Mouse (Mus musculus): ENCODE measurements around the gene Orc3. TPM values are rescaled to one million over a fixed set of nuclear protein-coding genes. Genes with fewer than 3 reads are reported as not detected.

Orc3 gene
- total and polyA plus RNA-seq, 3 experiments = 48.0 to 74.2 TPM; not detected in 1

DNA sequence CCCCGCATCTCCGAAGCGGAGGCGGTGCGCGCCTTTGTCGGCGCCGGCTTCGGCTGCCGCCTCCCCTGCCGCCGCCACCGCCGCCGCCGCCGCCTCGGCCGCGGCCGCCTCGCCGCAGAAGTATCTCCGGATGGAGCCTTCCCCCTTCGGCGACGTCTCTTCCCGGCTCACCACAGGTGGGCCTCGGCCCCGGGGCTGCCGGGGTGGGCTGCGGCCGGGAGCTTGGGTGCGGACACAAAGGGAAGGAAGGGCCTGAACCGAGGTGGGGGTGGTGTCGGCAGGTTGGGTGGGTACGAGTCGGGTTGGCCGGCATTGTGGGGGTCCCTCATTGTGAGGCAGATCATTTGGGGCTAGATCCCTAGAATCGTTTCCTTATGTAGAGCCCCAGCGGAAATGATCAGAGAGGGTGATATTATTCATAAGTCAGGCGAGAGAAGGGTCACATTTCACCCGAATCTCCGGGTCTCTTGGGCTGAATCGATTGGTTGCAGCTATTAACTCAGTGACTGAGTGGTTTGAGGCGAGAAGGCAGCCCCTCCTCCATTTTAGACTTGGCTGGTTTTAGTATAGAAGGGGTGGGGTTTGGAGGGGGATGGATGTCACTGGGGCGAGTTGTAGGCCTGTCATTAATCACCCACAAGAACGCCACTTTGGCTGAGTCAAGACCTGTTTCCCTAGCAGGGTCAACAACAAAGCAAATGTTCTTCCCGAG, 63.5 kb downstream of the Orc3 start (continued):
- TF ChIP-seq POLR2AphosphoS5 (IDR thresholded peaks at IDR 0.05; ENCODE audit: borderline replicate concordance, low read depth, low read length) (no peak), MAZ (IDR thresholded peaks at IDR 0.05; ENCODE audit: low read depth, low read length) (no peak), UBTF (IDR thresholded peaks at IDR 0.05; ENCODE audit: borderline replicate concordance, insufficient read depth, low read depth, low read length) (no peak), POLR2A (IDR thresholded peaks at IDR 0.05; ENCODE audit: control insufficient read depth in 1 of 2, insufficient read depth in 1 of 2, low read depth in 1 of 2, low read length in 2 of 2, poor library complexity in 1 of 2) (peak; percentile 33 to 63; a peak in 2 of 4 replicates), BHLHE40 (IDR thresholded peaks at IDR 0.05; ENCODE audit: borderline replicate concordance, low read depth, low read length) (no peak), MAFK (IDR thresholded peaks at IDR 0.05; ENCODE audit: borderline replicate concordance, low read depth, low read length) (no peak), GATA1 (IDR thresholded peaks at IDR 0.05; ENCODE audit: low read depth, low read length) (no peak), NRF1 (IDR thresholded peaks at IDR 0.05; ENCODE audit: insufficient read depth, low read depth, low read length, poor library complexity, severe bottlenecking) (no peak), TAL1 (IDR thresholded peaks at IDR 0.05; ENCODE audit: low read length) (no peak), TBP (IDR thresholded peaks at IDR 0.05; ENCODE audit: low read depth, low read length) (peak; percentile 91), ZNF384 (IDR thresholded peaks at IDR 0.05; ENCODE audit: low read depth, low read length) (no peak)

DNA sequence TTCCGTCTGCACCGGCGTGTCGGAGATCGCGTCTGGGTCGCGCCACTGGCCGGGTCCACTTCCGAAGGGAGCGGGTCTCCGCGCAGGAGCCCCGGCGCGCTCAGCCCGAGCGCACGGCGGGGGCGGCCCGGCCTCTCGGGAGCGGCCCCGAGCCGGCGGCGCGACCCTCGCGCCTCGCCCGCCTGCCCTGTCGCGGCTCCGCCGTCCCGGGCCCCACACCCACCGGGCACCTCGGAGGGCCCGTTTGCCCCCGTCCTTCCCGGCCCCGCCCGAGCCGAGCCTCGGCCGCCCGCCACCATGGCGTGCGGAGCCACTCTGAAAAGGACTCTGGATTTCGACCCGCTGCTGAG, 64.0 kb downstream of the Orc3 start, which contains the start of gene Akirin2:
Gene Akirin2 (plus strand): TSS at position 190 of the 350 bp plus-strand sequence.
- no peak for DNase-seq (ENCODE audit: low read depth, low spot score)
- no peaks in the 10 kb centered on the region for H3K9me3 ChIP-seq (replicated peaks; ENCODE audit: insufficient read depth, low read length)
- peak within 1 kb of the TSS; percentile 83 for H3K27ac ChIP-seq (ENCODE audit: control insufficient read depth, low read depth, low read length)
- H3K4me3 ChIP-seq (ENCODE audit: control insufficient read depth in 1 of 2, insufficient read depth in 1 of 2, low read depth in 2 of 2, low read length in 2 of 2) = peak within 1 kb of the TSS; percentile 73 to 80
- H3K4me1 ChIP-seq (ENCODE audit: control insufficient read depth in 1 of 2, insufficient read depth in 2 of 2, low read length in 2 of 2) = peaks cover 3 to 7% of the 10 kb centered on the region in 2 experiments; a peak in 2 of 4 replicates
- peak within 1 kb of the TSS; percentile 84 for H3K9ac ChIP-seq (ENCODE audit: control insufficient read depth, low read depth, low read length, poor library complexity, severe bottlenecking)
- H3K36me3 ChIP-seq (ENCODE audit: control insufficient read depth in 1 of 2, insufficient read depth in 2 of 2, low read length in 2 of 2) = peaks cover 7 to 25% of the 10 kb centered on the region in 2 experiments
- peaks cover 40% of the 10 kb centered on the region for H3K79me2 ChIP-seq (ENCODE audit: control insufficient read depth, insufficient read depth, low read length, poor library complexity)
- H3K27me3 ChIP-seq (ENCODE audit: control insufficient read depth in 1 of 2, insufficient read depth in 2 of 2, low read length in 2 of 2) = no peaks in the 10 kb centered on the region
- TF ChIP-seq UBTF (IDR thresholded peaks at IDR 0.05; ENCODE audit: borderline replicate concordance, insufficient read depth, low read depth, low read length) (no peak), ETS1 (IDR thresholded peaks at IDR 0.05; ENCODE audit: low read depth, low read length) (no peak), CHD2 (IDR thresholded peaks at IDR 0.05; ENCODE audit: low read length) (no peak), RAD21 (IDR thresholded peaks at IDR 0.05; ENCODE audit: low read depth, low read length) (no peak), TBP (IDR thresholded peaks at IDR 0.05; ENCODE audit: low read depth, low read length) (no peak)

DNA sequence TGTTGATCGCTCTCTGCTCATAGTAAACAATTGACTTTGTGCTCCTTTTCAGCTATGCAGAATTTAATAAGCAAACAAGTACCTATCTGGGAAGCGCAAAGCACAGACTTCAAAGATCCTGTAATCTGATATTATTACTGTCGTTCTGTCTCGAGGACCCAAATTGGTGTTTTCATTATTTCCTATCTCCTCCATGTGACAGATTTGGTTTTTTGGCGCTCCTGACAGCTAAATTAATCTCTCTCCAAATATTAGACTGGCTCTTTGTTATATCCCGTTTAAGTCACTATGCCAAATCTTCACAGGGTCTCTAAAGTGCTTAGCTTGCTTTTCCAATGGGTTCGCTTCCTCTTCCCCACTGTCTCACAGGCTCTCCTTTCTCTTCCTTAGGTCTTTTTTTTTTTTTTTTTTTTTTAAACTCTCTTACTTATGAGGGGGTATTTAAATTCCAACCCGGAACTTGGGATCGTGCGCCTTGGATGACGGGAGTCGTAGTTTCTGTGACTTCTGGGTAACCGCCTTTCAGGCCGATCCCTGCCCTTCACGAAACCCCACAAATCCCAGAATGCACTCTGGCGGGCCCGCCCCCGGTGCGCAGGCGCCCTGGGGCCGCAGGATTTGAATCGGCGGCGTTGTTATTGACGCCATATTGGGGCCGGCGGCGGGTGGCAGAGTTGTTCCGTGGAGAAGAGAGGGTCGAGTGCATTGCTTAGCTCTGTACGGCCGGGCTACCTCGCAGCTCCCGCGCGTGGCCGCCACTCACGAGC, 64.6 kb downstream of the Orc3 start:
- peaks cover 3 to 4% of the 10 kb centered on the region in 2 experiments; a peak in 2 of 4 replicates for H3K4me1 ChIP-seq (ENCODE audit: control insufficient read depth in 1 of 2, insufficient read depth in 2 of 2, low read length in 2 of 2)
- DNase-seq (ENCODE audit: low read depth, low spot score) = peak; percentile 99
- peak overlapping the region; percentile 73 to 80 for H3K4me3 ChIP-seq (ENCODE audit: control insufficient read depth in 1 of 2, insufficient read depth in 1 of 2, low read depth in 2 of 2, low read length in 2 of 2)
- no peaks in the 10 kb centered on the region for H3K27me3 ChIP-seq (ENCODE audit: control insufficient read depth in 1 of 2, insufficient read depth in 2 of 2, low read length in 2 of 2)
- H3K27ac ChIP-seq (ENCODE audit: control insufficient read depth, low read depth, low read length) = peak overlapping the region; percentile 83
- peak overlapping the region; percentile 84 for H3K9ac ChIP-seq (ENCODE audit: control insufficient read depth, low read depth, low read length, poor library complexity, severe bottlenecking)
- no peaks in the 10 kb centered on the region for H3K9me3 ChIP-seq (replicated peaks; ENCODE audit: insufficient read depth, low read length)
- peaks cover 4 to 20% of the 10 kb centered on the region in 2 experiments for H3K36me3 ChIP-seq (ENCODE audit: control insufficient read depth in 1 of 2, insufficient read depth in 2 of 2, low read length in 2 of 2)
- peaks cover 35% of the 10 kb centered on the region for H3K79me2 ChIP-seq (ENCODE audit: control insufficient read depth, insufficient read depth, low read length, poor library complexity)
- TF ChIP-seq KAT2A (conservative IDR thresholded peaks at IDR 0.05; ENCODE audit: low read depth, low read length) (peak; percentile 91), UBTF (IDR thresholded peaks at IDR 0.05; ENCODE audit: borderline replicate concordance, insufficient read depth, low read depth, low read length) (no peak), SIN3A (IDR thresholded peaks at IDR 0.05; ENCODE audit: low read length) (peak; percentile 99), RCOR1 (IDR thresholded peaks at IDR 0.05; ENCODE audit: low read depth, low read length) (no peak), JUND (IDR thresholded peaks at IDR 0.05; ENCODE audit: low read depth, low read length) (no peak), TBP (IDR thresholded peaks at IDR 0.05; ENCODE audit: low read depth, low read length) (peak; percentile 64), MXI1 (IDR thresholded peaks at IDR 0.05; ENCODE audit: low read depth, low read length) (peak; percentile 89), ELF1 (IDR thresholded peaks at IDR 0.05; ENCODE audit: low read depth, low read length) (peak; percentile 99), HCFC1 (IDR thresholded peaks at IDR 0.05; ENCODE audit: low read depth, low read length) (peak; percentile 99), EP300 (IDR thresholded peaks at IDR 0.05; ENCODE audit: low read depth in 1 of 2, low read length in 2 of 2) (no peak), NELFE (IDR thresholded peaks at IDR 0.05; ENCODE audit: low read depth, low read length) (peak; percentile 80), TCF12 (IDR thresholded peaks at IDR 0.05; ENCODE audit: low read depth, low read length) (peak; percentile 64; the same call in 1 of the 2 replicates), USF1 (IDR thresholded peaks at IDR 0.05; ENCODE audit: low read depth, low read length) (peak; percentile 41; the same call in 1 of the 2 replicates), CTCF (IDR thresholded peaks at IDR 0.05 in 2 of 3, conservative IDR thresholded peaks at IDR 0.05 in 1 of 3; ENCODE audit: control insufficient read depth in 1 of 3, insufficient read depth in 1 of 3, low read depth in 2 of 3, low read length in 3 of 3, poor library complexity in 1 of 3, severe bottlenecking in 1 of 3) (no peak), ZNF384 (IDR thresholded peaks at IDR 0.05; ENCODE audit: low read depth, low read length) (peak; percentile 100)
